ENCODE assay signal across 9 mouse cellular contexts in the genomic region with DNA sequence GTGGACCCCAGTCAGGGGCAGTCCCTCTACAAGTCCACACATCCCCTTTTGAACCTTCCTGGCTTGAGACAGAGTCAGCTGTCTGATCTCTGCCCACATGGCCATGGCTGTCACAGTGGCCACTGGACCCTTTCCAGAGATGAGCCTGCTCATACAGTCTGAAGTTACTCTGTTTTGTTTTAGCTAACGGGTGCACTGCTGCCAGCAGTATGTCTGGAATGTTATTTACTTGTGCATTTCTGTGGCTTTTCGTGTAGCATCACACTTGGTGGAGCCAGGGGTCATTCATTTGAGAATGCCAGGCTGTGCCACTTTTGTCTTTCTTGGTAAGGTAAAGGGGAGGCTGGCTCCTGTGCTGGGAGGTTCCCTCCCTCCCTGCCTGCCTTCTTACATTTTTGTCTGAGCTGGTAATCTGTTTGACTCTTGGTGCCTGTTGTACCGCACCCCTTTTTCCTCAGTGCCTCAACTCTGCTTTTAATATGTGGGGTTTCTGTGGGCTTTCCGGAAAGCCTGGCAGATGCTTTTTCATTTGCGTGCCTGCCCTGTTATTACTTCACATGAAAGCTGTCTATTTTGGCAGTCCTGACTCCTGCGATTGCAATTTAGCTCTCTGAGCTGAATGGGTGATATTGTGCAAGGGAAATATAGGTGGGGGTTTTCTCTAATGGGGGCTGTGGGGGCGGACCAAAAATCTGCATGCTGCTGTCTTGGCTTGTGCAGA.
DNase-seq lines count a peak whose midpoint lies in the region; ATAC-seq and TF ChIP-seq lines count a peak whose summit lies in the region.
"Had no signal": no experiment of that assay in that cellular context is flagged by ENCODE, and none has a peak within 500 bp of the region (broad histone marks: within the 10 kb centered on the region; RNA-seq: fewer than 3 reads in every experiment).

No protein-coding gene starts in this region.

- no peak overlapping the region for H3K9ac ChIP-seq in hindbrain, postnatal 0 days (replicated peaks; ENCODE audit: low read length)
- no peak overlapping the region for H3K9ac ChIP-seq in hindbrain, embryonic 12.5 days
- no peak overlapping the region for H3K9ac ChIP-seq in stomach, postnatal 0 days (ENCODE audit: low read length)
- H3K9ac ChIP-seq: midbrain, embryonic 12.5 days had no signal

- H3K4me2 ChIP-seq in hindbrain, postnatal 0 days (ENCODE audit: low read depth, low read length): no peak overlapping the region
- H3K4me2 ChIP-seq in hindbrain, embryonic 12.5 days (replicated peaks): no peak overlapping the region
- H3K4me2 ChIP-seq in stomach, postnatal 0 days (replicated peaks; ENCODE audit: low read depth): no peak overlapping the region
- H3K4me2 ChIP-seq: midbrain, embryonic 12.5 days had no signal

- no peaks in the 10 kb centered on the region for H3K36me3 ChIP-seq in hindbrain, postnatal 0 days (ENCODE audit: insufficient read depth, low read length)
- H3K36me3 ChIP-seq in hindbrain, embryonic 12.5 days: no peaks in the 10 kb centered on the region
- 0 out of 2 replicates have a peak, but pooled peaks cover 3% of the 10 kb centered on the region for H3K36me3 ChIP-seq in embryonic facial prominence, embryonic 10.5 days (replicated peaks)
- H3K36me3 ChIP-seq in stomach, postnatal 0 days (ENCODE audit: control insufficient read depth, insufficient read depth, low read length): no peaks in the 10 kb centered on the region
- H3K36me3 ChIP-seq: midbrain, embryonic 12.5 days had no signal

- 44% methylated on average over 7 of the region's 7 CpGs for WGBS in hindbrain, postnatal 0 days
- WGBS in hindbrain, embryonic 12.5 days: 67% methylated on average over 7 of the region's 7 CpGs
- WGBS in embryonic facial prominence, embryonic 10.5 days: 77% methylated on average over 7 of the region's 7 CpGs
- 47% methylated on average over 7 of the region's 7 CpGs for WGBS in stomach, postnatal 0 days

- H3K4me1 ChIP-seq in hindbrain, postnatal 0 days (ENCODE audit: insufficient read depth, low read length): no peaks in the 10 kb centered on the region
- H3K4me1 ChIP-seq in hindbrain, embryonic 12.5 days: peaks cover 6% of the 10 kb centered on the region
- H3K4me1 ChIP-seq in embryonic facial prominence, embryonic 10.5 days: peaks cover 20% of the 10 kb centered on the region
- 0 out of 2 replicates have a peak, but pooled peaks cover 6% of the 10 kb centered on the region for H3K4me1 ChIP-seq in stomach, postnatal 0 days (replicated peaks; ENCODE audit: control insufficient read depth, insufficient read depth)
- H3K4me1 ChIP-seq: midbrain, embryonic 12.5 days had no signal

- no peaks in the 10 kb centered on the region for H3K9me3 ChIP-seq in hindbrain, postnatal 0 days (ENCODE audit: low read length)
- no peaks in the 10 kb centered on the region for H3K9me3 ChIP-seq in hindbrain, embryonic 12.5 days (replicated peaks)
- no peaks in the 10 kb centered on the region for H3K9me3 ChIP-seq in embryonic facial prominence, embryonic 10.5 days
- H3K9me3 ChIP-seq in stomach, postnatal 0 days (ENCODE audit: control insufficient read depth, low read length): no peaks in the 10 kb centered on the region
- H3K9me3 ChIP-seq: midbrain, embryonic 12.5 days had no signal

- TF ChIP-seq CTCF in hindbrain, postnatal 0 days (IDR thresholded peaks at IDR 0.05; ENCODE audit: low read depth): no peak
- TF ChIP-seq CTCF in stomach, postnatal 0 days (IDR thresholded peaks at IDR 0.05; ENCODE audit: low read depth): no peak

- no peak overlapping the region for H3K27ac ChIP-seq in hindbrain, postnatal 0 days
- H3K27ac ChIP-seq in hindbrain, embryonic 12.5 days: no peak overlapping the region
- peak overlapping the region; percentile 24; the same call in 1 of the 2 replicates for H3K27ac ChIP-seq in embryonic facial prominence, embryonic 10.5 days (replicated peaks)
- H3K27ac ChIP-seq in stomach, postnatal 0 days (replicated peaks): no peak overlapping the region
- H3K27ac ChIP-seq: midbrain, embryonic 12.5 days had no signal

- ATAC-seq in hindbrain, postnatal 0 days: 0 out of 2 replicates have a peak, but pooled peaks have one; percentile 32
- no peak for ATAC-seq in hindbrain, embryonic 12.5 days (ENCODE audit: low FRiP score)
- peak; percentile 53 for ATAC-seq in stomach, postnatal 0 days (ENCODE audit: low FRiP score, low TSS enrichment)
- no peak for ATAC-seq in megakaryocyte-erythroid progenitor cell, adult 5-6 weeks (replicated peaks; ENCODE audit: low FRiP score, low TSS enrichment, poor library complexity, severe bottlenecking)

- no peak overlapping the region for H3K4me3 ChIP-seq in hindbrain, postnatal 0 days (ENCODE audit: low read length)
- H3K4me3 ChIP-seq in hindbrain, embryonic 12.5 days: no peak overlapping the region
- no peak overlapping the region for H3K4me3 ChIP-seq in embryonic facial prominence, embryonic 10.5 days
- no peak overlapping the region for H3K4me3 ChIP-seq in stomach, postnatal 0 days (ENCODE audit: low read depth, low read length)
- H3K4me3 ChIP-seq: midbrain, embryonic 12.5 days had no signal

- no peaks in the 10 kb centered on the region for H3K27me3 ChIP-seq in hindbrain, postnatal 0 days (ENCODE audit: insufficient read depth, low read length)
- no peaks in the 10 kb centered on the region for H3K27me3 ChIP-seq in hindbrain, embryonic 12.5 days
- no peaks in the 10 kb centered on the region for H3K27me3 ChIP-seq in embryonic facial prominence, embryonic 10.5 days (replicated peaks; ENCODE audit: low read depth, poor library complexity, severe bottlenecking)
- no peaks in the 10 kb centered on the region for H3K27me3 ChIP-seq in stomach, postnatal 0 days (ENCODE audit: control insufficient read depth, insufficient read depth, low read length)
- H3K27me3 ChIP-seq: midbrain, embryonic 12.5 days had no signal

- peak; percentile 24 for DNase-seq in hindbrain, postnatal 0 days (ENCODE audit: low spot score)
- DNase-seq in NIH3T3 (ENCODE audit: low read depth): peak; percentile 68
- no peak for DNase-seq in embryonic facial prominence, embryonic 10.5 days (ENCODE audit: low spot score)
- DNase-seq in kidney, postnatal 36 days: peak; percentile 59 to 65
- DNase-seq in stomach, postnatal 0 days (ENCODE audit: low spot score): no peak
- no peak for DNase-seq in ovary, postnatal 10 days (ENCODE audit: low spot score)

- no peak for TF ChIP-seq EP300 in stomach, postnatal 0 days (optimal IDR thresholded peaks at IDR 0.05)

Comparison
In these comparisons a context has a peak if more than half of its experiments do, and no peak if none do; other contexts are left out.
1. ATAC-seq: peak in hindbrain, postnatal 0 days (single experiment) and stomach, postnatal 0 days (single experiment); none in hindbrain, embryonic 12.5 days (single experiment) and megakaryocyte-erythroid progenitor cell, adult 5-6 weeks (single experiment).
2. DNase-seq: peak in hindbrain, postnatal 0 days (single experiment), NIH3T3 (single experiment) and kidney, postnatal 36 days (2 of 2); none in embryonic facial prominence, embryonic 10.5 days (single experiment), stomach, postnatal 0 days (single experiment) and ovary, postnatal 10 days (single experiment).